Mouse (Mus musculus) right cerebral cortex, postnatal 25 days (tissue): Measurements from ENCODE around the gene Psip1.

Experiments
- DNase-seq: peaks from one replicate; pipeline ENCODE4 v3.0.0; 2022

The Psip1 gene

DNA sequence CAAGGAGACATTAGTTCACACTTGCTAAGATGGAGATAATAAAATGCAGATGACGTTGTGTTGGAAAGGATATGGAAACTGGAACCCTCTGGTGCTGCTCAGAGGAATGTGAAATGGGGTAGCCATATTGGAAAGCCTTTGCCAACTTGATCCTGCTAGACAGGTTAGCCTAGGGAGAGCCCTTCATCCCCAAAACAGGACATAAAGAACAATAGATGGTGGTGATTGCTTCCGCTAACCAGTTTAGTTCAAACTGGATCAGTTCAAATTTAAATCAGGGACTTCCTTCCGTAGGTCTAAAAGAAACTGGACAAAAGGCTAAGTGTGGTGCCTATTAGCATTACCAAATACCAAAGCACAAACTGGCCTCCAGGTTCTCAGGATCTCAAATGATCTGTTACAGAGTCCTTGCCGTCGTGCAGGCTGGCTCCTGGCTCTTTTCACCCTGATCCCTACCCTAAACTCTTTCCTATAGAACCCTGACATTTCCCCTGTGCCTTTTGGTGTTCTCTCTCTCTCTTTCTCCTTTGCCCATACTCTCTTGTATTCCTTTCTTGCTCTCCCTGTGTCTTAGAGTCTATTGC, 71.9 kb downstream of the Psip1 start:
- DNase-seq: no peak

DNA sequence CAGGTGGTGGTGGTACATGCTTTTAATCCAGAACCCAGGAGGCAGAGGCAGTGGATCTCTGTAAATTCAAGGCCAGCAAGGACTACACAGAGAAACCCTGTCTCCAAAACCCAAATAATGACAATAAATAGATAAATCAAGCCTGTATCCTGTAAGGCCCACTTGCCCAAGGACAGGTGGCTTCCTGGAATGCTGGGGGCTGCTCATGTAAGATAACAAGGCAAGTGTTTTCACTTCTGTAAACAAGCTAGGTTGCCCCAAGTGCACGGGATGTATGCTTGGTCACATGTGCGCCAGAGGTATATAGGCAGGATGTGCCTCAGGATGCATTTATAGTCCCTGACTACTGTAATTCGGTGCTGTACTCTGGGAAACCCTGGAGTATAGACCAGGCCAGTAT, 74.2 kb downstream of the Psip1 start:
- no peak for DNase-seq

DNA sequence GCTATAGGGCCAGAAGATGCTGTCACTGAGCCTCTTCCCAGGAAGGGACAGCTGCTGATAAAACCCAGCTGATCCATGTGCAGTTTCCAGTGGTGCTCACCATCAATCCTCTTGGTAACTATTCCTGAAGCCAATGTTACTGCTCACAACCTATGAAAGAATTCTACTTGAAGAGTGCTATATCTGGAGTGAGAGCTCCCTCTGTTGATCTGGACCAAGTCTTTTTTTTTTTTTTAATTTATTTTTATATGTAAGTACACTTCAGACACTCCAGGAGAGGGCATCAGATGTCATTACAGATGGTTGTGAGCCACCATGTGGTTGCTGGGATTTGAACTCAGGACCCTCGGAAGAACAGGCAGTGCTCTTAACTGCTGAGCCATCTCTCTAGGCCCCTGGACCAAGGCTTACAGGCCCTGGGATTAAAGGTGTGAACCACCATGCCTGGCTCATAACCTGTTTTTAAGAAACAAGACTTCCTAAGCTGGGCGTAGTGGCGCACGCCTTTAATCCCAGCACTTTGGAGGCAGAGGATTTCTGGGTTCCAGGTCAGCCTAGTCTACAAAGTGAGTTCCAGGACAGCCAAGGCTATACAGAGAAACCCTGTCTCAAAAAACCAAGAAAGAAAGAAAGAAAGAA, 76.3 kb downstream of the Psip1 start:
- no peak for DNase-seq

DNA sequence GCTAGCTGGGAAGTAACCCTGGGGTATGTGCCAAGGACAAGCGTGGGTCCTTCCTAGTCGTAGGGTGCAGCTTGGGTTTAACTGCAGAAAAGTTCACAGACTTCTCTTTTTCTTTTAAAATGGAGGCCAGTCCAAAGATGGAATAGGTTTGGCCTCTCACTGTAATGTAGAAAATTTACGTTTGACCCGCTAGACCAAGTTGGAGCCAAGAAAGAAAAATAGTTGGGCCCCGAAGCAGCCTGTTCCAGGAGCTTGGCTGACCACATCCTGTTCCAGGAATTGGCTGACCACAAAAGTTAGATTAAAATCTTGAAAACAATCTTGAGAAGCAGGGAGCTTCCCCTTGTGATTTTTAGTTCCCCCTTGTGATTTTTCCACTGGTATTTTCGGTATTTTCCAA, 78.6 kb downstream of the Psip1 start:
- no peak for DNase-seq
